Mouse (Mus musculus): ENCODE results near the gene Olfr91.
A peak's percentile ranks its signal among the peaks of the same experiment; 100 is the strongest.

Gene Olfr91

GRCm38 (mm10) chr17:37062101-37062641, 35.9 kb downstream of the Olfr91 start:
- no peak for DNase-seq (ENCODE audit: low spot score in 2 of 2)

DNA sequence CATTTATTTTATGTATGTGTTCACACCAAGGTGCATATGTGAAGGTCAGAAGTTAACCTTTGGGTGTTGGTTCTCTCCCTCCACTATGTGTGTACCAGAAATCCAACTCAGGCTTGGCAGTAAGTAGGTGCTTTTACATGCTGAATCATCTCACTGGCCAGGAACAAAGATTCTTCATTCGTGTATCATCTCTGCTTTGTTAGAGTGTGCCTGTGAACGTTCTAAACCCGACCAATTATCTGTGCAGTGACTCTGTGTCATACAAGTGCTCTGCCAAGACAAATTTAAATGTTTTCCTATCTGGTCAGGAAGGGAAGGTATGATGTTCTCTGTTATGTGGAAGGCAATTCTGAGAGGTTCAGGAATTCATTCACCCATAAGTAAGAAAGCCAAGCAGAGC, 36.6 kb downstream of the Olfr91 start:
- no peak for DNase-seq (ENCODE audit: low spot score in 2 of 2)

DNA sequence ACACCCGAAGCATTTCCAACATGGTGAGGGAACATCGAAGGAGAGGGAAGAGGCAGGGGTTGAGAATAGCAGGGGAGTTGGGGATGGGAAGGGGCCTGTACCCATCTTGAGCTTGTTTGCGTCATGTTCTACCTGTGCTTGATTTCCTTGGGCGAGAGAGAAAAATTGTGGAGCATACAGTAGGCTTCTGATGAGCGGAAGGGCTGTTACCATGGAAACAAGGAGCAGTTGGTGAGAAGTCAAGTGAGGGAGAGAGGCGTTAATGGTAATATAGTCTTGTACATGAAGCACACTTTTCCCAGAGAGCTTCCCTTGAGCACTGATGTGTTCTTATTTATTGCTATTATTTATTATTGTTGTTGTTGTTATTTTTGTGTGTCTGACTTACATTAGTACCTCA, 41.1 kb downstream of the Olfr91 start:
- DNase-seq (ENCODE audit: low spot score in 2 of 2): no peak

GRCm38 (mm10) chr17:37051745-37052144, 46.3 kb downstream of the Olfr91 start:
- DNase-seq (ENCODE audit: low spot score in 2 of 2): no peak

DNA sequence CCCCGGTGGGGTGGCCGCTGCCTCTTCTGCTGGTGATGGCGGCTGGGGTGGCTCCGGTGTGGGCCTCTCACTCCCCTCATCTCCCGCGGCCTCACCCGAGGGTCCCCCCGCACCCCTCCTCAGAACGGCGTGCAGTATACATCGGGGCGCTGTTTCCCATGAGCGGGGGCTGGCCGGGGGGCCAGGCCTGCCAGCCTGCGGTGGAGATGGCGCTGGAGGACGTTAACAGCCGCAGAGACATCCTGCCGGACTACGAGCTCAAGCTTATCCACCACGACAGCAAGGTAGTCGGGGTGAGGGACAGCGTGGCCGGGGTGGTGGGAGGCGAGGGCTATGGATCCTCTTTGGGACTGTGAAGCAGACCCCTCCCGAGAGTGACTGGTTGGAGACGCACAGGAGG, 47.2 kb downstream of the Olfr91 start:
- no peak for DNase-seq (ENCODE audit: low spot score in 2 of 2)

- DNase-seq (ENCODE audit: low spot score in 2 of 2): peak; percentile 76 to 77
Measured at GRCm38 (mm10) chr17:37050399-37050798, 47.7 kb downstream of the Olfr91 start.

- DNase-seq (ENCODE audit: low spot score in 2 of 2): peak; percentile 34 to 58
Measured at GRCm38 (mm10) chr17:37049570-37050310, 48.3 kb downstream of the Olfr91 start.

DNA sequence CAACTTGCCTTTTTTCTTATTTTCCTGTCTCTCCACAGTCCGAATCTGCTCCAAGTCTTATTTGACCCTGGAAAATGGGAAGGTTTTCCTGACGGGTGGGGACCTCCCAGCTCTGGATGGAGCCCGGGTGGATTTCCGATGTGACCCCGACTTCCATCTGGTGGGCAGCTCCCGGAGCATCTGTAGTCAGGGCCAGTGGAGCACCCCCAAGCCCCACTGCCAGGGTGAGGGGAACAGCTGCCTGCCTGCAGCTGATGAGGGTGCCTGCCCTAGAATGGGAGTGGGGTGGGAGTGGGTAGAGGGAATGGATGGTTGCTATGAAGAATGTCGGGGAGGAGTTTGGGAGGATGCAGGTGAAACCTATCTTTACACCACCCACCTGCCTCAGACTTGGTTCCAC, 49.7 kb downstream of the Olfr91 start:
- DNase-seq (ENCODE audit: low spot score in 2 of 2): peak in 1 of 2 experiments; percentile 12

GRCm38 (mm10) chr17:37047981-37048380, 50.1 kb downstream of the Olfr91 start:
- DNase-seq (ENCODE audit: low spot score in 2 of 2): no peak

- DNase-seq (ENCODE audit: low spot score in 2 of 2): no peak
Measured at GRCm38 (mm10) chr17:37047332-37047976, 50.6 kb downstream of the Olfr91 start.

DNA sequence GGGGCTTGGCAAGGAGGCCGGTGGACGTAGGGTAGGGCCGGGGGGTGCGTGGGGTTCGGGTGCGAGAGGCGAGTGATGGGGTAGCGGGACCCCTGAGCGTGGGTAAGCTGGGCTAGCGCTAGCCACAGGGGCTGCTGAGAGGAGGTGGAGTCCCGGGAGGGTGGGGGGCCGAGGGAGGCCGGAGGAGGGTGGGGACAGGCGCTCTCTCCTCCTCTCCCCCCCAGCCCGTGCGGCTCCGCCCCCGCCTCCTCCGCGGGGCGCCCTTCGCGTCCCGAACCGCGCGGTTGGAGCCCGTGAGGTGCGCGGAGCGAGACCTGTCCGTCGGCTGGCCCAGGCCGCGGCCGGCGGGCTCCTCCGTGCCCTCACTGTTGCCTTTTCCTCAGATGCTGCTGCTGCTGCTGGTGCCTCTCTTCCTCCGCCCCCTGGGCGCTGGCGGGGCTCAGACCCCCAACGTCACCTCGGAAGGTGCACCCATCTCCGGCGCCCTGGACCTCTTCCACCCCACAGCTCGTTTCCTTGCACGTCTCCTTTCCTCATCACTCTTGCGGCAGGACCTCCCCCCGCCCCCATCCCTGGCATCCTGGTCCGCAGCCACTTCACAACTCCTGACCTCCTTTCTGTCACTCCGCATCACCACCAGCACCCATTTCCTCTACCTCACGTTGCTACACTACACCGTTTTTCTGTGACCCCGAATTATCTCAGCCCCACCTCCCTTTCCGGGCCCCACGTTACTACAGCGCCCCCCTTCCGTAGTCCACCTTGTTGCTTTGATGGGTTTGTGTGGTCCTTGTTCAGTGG, 51.6 kb downstream of the Olfr91 start:
- DNase-seq (ENCODE audit: low spot score in 2 of 2): peak in 1 of 2 experiments; percentile 50

DNA sequence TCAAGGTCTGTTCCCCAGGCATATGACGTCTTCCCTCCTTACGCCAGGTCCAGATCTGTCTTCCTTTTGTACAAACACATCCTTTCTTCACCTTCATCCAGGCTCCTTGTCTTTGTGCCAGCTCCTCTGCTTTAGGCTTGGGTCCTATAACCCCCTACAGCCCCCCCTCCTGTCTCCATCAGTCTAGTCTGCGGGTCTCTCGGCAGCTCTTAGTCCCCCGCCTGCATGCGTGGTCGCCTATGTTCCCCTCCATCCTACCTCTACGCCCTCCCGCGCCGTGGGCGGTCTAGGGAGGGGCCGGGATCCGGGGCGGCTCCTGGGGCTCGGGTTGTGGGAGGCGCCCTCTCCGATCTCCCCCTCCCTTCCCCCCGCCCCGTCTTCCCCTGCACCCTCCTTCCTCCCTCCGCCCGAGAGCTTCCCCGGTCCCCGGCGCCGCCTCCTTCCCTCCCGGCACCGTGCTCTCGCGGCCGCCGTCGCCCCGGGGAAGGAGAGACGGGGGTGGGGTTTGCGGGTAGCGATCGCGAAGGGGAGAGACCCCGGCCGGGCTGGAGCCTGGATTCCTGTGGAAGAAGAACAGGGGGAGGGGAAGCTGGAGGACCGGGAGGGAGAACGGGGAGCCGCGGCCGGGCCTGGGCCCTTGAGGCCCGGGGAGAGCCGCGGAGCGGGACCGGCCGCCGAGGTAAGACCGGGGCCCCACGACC, 52.3 kb downstream of the Olfr91 start, which contains the start of gene Gabbr1:
Gene Gabbr1 (plus strand): TSS at position 356 of the 701 bp plus-strand sequence.
- DNase-seq (ENCODE audit: low spot score in 2 of 2): peak; percentile 73 to 78

- no peak for DNase-seq (ENCODE audit: low spot score in 2 of 2)
Measured at GRCm38 (mm10) chr17:37044651-37045244, 53.3 kb downstream of the Olfr91 start.

All from heart, adult 9 months (tissue).